Mouse (Mus musculus) spleen, adult 12 weeks (tissue): Measurements from ENCODE around the gene Kremen1.
A peak's percentile ranks its signal among the peaks of the same experiment; 100 is the strongest.

Experiments
- DNase-seq: peaks from one replicate; pipeline ENCODE4 v3.0.0; 2022; ENCODE audit warnings: low spot score

Kremen1 gene

DNA sequence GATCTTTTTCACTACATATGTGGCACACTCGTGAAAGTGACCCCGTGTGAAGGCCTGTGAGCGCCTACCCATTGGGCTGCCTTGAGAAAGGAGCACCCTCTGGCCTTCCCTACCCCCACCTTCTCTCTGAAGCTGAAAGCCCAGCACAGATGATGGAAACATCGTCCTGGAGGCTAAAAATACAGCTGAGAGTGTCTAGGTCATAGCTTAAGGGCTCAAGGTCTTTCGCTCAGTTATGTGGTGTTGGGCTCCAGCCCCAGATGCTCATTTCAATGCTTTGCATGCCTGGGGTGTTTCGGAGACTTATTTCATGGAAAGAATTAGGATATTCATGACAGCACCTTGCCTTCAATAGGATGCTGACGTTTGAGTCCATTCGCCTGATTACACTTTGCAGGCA is 4.4 kb upstream of the Kremen1 start:
- no peak for DNase-seq

- no peak for DNase-seq
Measured at GRCm38 (mm10) chr11:5263078-5263730, 1.8 kb upstream of the Kremen1 start.

GRCm38 (mm10) chr11:5260942-5261459 is 357 bp downstream of the Kremen1 start:
- peak; percentile 2 for DNase-seq

DNA sequence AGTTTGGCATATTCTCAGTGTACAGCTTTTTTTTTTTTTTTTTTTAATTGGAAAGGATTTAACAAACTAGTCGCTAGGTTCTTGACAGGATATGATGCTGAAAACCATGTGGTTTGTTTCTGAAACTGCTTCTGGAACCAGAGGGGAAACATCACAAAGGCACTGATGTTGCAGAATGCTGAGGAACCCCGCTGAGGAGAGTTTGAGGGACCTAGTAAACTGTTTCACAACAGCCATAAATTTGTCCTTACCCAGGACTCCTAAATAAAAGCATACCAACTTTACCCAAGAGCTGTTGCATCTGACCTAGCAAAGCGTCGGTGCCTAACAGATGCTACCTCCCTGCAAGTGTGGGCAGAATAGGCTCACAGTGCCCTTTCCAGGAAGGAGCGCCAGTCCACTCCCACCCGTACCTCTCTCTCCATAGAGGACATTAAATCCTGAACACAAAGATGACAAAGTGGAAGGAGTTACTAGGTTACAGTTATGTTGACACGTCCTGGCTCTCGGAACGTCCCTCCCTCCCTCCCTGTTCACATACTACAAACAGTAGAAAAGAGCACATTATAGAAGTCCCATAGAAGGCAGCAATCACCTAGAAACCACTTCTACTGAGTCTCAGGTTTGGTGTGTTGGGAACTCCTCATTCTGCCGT is 1.3 kb downstream of the Kremen1 start:
- DNase-seq: no peak

GRCm38 (mm10) chr11:5258036-5258435 is 3.3 kb downstream of the Kremen1 start:
- DNase-seq: no peak

GRCm38 (mm10) chr11:5257151-5257862 is 4.1 kb downstream of the Kremen1 start:
- DNase-seq: no peak

DNA sequence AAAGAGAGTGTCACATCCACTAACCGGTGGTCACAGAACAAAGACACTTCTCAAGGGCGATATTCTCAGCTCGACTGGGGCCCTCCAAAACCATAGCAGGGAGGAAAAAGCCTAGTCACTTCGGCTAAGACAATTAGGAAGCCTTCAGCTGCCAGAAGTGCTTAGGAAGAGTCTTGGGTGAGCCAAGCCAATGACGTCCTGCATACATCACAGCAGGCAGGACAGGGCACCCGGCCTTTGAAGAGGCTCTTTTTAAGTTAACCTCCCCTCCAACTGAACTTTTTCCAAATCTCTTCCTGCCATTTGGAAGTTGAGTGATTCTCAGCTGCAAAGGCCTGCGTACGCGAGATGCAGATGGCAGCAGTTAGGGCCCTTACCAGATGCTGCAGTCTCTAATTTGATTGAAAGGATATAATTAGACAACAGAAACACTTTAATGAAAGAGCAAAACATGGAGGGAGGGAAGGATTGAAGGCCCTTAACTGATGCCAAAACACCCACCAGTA is 5.8 kb downstream of the Kremen1 start:
- no peak for DNase-seq

GRCm38 (mm10) chr11:5254016-5254415 is 7.3 kb downstream of the Kremen1 start:
- no peak for DNase-seq

GRCm38 (mm10) chr11:5253528-5253927 is 7.8 kb downstream of the Kremen1 start:
- DNase-seq: no peak

DNA sequence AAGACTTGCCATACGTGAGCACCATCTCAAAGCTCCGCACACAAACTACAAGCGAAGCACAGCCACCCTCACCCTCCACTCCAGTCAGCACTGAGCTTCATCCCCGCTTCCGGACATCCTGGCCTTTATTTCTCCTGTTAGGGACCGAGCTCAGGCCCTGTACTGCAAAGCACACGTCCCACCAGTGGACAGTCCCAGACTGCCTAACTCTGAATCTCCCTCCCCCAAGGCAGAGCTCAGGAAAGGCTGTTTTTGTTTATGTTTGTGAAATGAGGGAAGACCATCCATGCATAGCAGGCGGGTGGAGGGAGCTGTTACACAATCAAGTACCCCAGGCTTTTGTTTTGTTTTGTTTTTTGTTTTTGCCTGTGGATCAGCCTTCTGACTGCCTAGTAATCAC is 8.6 kb downstream of the Kremen1 start:
- no peak for DNase-seq

GRCm38 (mm10) chr11:5251112-5251511 is 10.2 kb downstream of the Kremen1 start:
- DNase-seq: no peak

GRCm38 (mm10) chr11:5248200-5248599 is 13.2 kb downstream of the Kremen1 start:
- DNase-seq: no peak

DNA sequence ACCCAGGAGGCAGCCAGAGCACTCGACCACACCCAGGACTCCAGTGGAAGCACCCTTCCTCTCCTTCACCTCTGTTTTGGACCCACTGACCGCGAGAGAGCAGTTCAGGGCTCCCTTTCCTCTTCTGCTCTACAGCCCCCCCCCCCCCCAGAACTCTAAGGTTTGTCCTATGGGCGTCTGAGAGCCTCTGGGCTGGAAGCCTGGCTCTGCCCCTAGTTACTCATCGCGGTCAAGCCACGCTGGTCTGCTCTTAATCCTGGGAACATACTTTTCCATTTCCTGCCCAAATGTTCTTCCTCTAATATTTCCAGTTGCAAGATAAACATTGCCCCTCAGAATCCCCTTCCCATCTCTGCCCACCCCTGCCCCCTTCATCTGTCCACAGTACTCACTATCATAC is 15.9 kb downstream of the Kremen1 start:
- no peak for DNase-seq

GRCm38 (mm10) chr11:5244749-5245130 is 16.6 kb downstream of the Kremen1 start:
- no peak for DNase-seq

- DNase-seq: no peak
Measured at GRCm38 (mm10) chr11:5243812-5244748, 17.3 kb downstream of the Kremen1 start.

GRCm38 (mm10) chr11:5243208-5243607 is 18.1 kb downstream of the Kremen1 start:
- DNase-seq: no peak

DNA sequence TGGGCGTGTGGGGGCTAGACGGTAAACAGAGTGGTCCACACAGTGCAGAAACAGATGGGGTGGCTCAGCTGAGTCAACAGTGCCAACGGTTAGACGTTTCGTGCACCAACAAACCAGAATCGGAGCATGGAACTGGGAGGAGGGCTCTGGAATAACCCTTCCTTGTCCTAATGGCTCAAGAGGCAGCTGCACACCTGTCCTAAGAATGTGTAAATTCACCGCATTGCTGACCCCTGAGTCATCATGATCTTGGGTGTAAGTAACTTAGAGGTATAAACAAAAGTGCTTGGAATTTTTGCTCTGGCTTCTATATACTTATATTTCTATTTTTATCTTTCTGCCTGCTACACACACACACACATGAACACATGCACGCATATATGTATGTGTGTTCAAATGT is 19.2 kb downstream of the Kremen1 start:
- DNase-seq: no peak

DNA sequence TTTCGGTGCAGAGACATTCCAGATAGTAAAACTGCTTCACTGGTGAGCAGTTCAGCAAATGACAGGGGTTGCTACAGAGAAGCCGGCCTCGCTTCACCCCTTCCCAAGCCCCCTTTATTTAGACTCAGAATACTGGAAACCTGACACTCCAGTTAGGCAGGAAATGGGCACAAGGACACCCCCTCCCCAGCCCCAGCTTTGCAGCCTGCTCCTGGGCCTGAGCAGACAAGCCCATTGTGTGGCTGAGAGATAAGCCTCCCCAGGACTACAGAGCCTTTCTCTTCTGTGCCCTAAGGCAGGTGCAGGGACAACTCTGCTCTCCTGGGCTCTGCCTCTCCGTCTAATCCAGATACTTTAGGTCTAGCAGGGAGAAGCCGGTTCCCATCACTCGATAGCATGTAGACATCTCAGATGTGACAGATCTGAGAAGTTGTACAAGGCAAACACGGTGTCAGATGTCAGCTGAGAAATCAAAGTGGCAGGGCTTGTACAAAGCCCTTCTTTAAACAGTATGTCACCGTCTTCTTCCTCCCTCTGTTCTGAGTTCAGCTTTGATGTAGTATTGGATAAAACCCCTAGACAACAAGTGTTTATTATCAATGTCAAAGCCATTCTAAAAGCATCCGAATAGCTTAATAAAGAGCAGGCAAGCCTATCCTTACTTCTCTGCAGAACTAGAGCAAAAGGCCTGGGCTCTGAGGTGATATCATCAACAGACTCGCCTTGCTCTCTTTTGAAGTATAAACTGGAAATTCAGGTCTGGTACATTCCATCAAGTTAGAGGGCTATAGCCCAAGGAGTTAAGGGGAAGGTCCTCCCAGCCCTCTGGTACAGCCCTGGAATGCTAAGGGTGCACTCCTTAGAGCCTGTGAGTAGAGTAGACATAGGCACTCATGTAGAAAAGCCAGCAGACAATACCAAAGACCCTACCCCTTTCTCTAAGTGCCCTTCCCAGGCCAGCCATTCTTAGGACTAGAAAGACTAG is 21.4 kb downstream of the Kremen1 start:
- no peak for DNase-seq

DNA sequence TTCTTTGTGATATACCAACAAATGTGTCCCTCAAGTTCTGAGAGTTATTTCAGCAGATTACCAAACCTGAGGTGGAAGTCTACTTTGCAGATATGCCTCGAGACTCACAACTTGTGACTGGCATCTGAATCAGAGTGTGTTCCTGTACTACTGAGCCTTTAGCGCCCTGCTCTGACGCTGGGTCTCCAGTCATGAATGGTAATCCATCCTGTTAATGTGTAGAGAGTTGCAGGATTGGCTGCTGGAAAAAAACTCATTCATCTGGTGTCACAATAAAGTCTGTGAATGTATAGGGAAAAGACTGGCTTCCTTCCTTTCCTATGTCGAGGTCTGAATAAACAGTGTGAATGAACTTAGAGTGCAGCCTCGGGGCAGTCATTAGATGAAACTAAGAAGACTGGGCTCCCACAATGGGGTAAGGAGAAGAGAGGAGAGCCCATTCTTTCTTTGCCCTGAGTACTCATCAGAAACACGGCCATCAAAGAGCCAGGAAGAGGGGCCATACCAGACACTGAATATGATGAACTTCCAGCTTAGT is 41.4 kb downstream of the Kremen1 start:
- no peak for DNase-seq

DNA sequence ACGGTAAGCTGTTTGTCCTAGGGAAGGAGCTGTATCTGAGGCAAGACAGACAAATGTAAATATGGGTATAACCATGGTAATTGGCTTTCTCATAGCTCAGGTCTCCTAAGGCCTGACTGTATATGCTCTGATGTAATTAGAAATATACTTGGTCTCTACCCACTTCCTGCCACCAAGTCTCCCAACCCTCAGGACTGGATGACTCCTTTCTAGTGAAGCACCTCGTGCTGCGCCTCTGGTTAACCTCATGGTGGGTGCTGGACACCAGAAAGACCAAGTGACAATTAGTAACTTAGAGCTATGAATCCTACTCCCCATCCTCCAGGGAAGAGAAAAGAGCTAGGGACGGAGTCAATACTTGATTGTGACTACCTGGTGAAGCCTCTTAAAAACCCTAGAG is 42.0 kb downstream of the Kremen1 start:
- no peak for DNase-seq
